Mouse (Mus musculus) neural tube, embryonic 14.5 days (tissue): ENCODE measurements around the gene Tec. TPM values are rescaled to one million over a fixed set of nuclear protein-coding genes. Genes with fewer than 3 reads are reported as not detected.

Experiments used
- polyA plus RNA-seq: library from polyadenylated mRNA; unstranded; fragments of >200 nt; fragmentation: Nextera tagmentation; extraction: Ambion mirVana; gene quantifications from 2 replicates; pipeline ENCODE4 v1.2.1, GENCODE M21; 2014

Gene Tec
- polyA plus RNA-seq, 1 experiment from 2014 or later, result 5.8 TPM

Other genes with a start within 250 kb of the Tec start
- not detected in 2 replicates for gene Cnga1, start 224.2 kb downstream of the Tec start, polyA plus RNA-seq
- gene Nipal1, start 220.7 kb downstream of the Tec start, polyA plus RNA-seq, result 0.50 and 1.2 TPM in 2 replicates
- gene Txk, start 115.7 kb downstream of the Tec start, polyA plus RNA-seq, result 0.12 and 0.22 TPM in 2 replicates
- 22.3 and 28.9 TPM in 2 replicates for gene Slain2, start 45.8 kb upstream of the Tec start, polyA plus RNA-seq
- gene Gm10135, start 106.2 kb upstream of the Tec start, polyA plus RNA-seq, result not detected in 2 replicates
- 31.8 and 40.8 TPM in 2 replicates for gene Slc10a4, start 138.4 kb upstream of the Tec start, polyA plus RNA-seq